Mouse (Mus musculus) embryonic fibroblast, embryonic 13.5 days (primary cell): ENCODE measurements at regions not wholly inside any gene's neighbourhood (a gene's known extent, or its start where the extent isn't known, plus 50 kb on each side); places are given as distances from the start of the nearest gene placed in this dataset.

Experiments used
- H3K27ac ChIP-seq: 2 replicates; pipeline ENCODE4 v1.5.1; 2012; ENCODE audit warnings: low read length, control low read depth, inconsistent platforms; ENCODE audit not compliant: insufficient read depth
- H3K4me1 ChIP-seq: 2 replicates; pipeline ENCODE4 v1.6.1; 2011; ENCODE audit warnings: low read length; ENCODE audit not compliant: control insufficient read depth, insufficient read depth
- H3K4me3 ChIP-seq: 2 replicates; pipeline ENCODE4 v1.5.1; 2011; ENCODE audit warnings: mild to moderate bottlenecking, control low read depth, low read length; ENCODE audit not compliant: insufficient read depth
- CTCF ChIP-seq: IDR thresholded peaks from 2 replicates; pipeline ENCODE4 v1.5.1; 2011; ENCODE audit warnings: mild to moderate bottlenecking, control low read depth, low read length, moderate library complexity, borderline replicate concordance; ENCODE audit not compliant: insufficient read depth
- POLR2A ChIP-seq: IDR thresholded peaks from 2 replicates; pipeline ENCODE4 v1.6.1; 2011; ENCODE audit warnings: low read depth, mild to moderate bottlenecking, control low read depth, low read length, moderate library complexity

GRCm38 (mm10) chr2:147647506-147647905 is 285.8 kb downstream of the Pax1 start:
- no peak for TF ChIP-seq CTCF
- no peak for TF ChIP-seq POLR2A
- Histone ChIP-seq H3K27ac (no peak overlapping the region), H3K4me3 (no peak overlapping the region), H3K4me1 (no peaks in the 10 kb centered on the region)

- no peak overlapping the region for H3K27ac ChIP-seq
- TF ChIP-seq POLR2A (no peak), CTCF (no peak)
- H3K4me3 ChIP-seq = no peak overlapping the region
- H3K4me1 ChIP-seq = no peaks in the 10 kb centered on the region
Observed at GRCm38 (mm10) chr2:147637882-147638281, 276.2 kb downstream of the Pax1 start.

GRCm38 (mm10) chr2:147632737-147633136 is 271.0 kb downstream of the Pax1 start:
- no peak for TF ChIP-seq CTCF
- TF ChIP-seq POLR2A = no peak
- H3K4me3 ChIP-seq = no peak overlapping the region
- H3K27ac ChIP-seq = no peak overlapping the region
- H3K4me1 ChIP-seq = no peaks in the 10 kb centered on the region

GRCm38 (mm10) chr2:147629716-147630115 is 268.0 kb downstream of the Pax1 start:
- TF ChIP-seq CTCF = no peak
- TF ChIP-seq POLR2A = no peak
- Histone ChIP-seq H3K4me1 (no peaks in the 10 kb centered on the region), H3K27ac (no peak overlapping the region), H3K4me3 (no peak overlapping the region)

- H3K27ac ChIP-seq = no peak overlapping the region
- H3K4me3 ChIP-seq = no peak overlapping the region
- H3K4me1 ChIP-seq = no peaks in the 10 kb centered on the region
- TF ChIP-seq POLR2A (no peak), CTCF (no peak)
Observed at GRCm38 (mm10) chr2:147627096-147627495, 265.4 kb downstream of the Pax1 start.

- no peak overlapping the region for H3K27ac ChIP-seq
- no peaks in the 10 kb centered on the region for H3K4me1 ChIP-seq
- no peak overlapping the region for H3K4me3 ChIP-seq
- no peak for TF ChIP-seq POLR2A
- TF ChIP-seq CTCF = no peak
Observed at GRCm38 (mm10) chr2:147623116-147623515, 261.4 kb downstream of the Pax1 start.

- H3K4me3 ChIP-seq = no peak overlapping the region
- H3K27ac ChIP-seq = no peak overlapping the region
- TF ChIP-seq POLR2A (no peak), CTCF (no peak)
- no peaks in the 10 kb centered on the region for H3K4me1 ChIP-seq
Observed at GRCm38 (mm10) chr2:147617849-147618248, 256.1 kb downstream of the Pax1 start.

- no peak overlapping the region for H3K4me3 ChIP-seq
- TF ChIP-seq CTCF (no peak), POLR2A (no peak)
- no peaks in the 10 kb centered on the region for H3K4me1 ChIP-seq
- H3K27ac ChIP-seq = no peak overlapping the region
Observed at GRCm38 (mm10) chr2:147610343-147610742, 248.6 kb downstream of the Pax1 start.

- no peak for TF ChIP-seq POLR2A
- TF ChIP-seq CTCF = no peak
- Histone ChIP-seq H3K27ac (no peak overlapping the region), H3K4me1 (no peaks in the 10 kb centered on the region), H3K4me3 (no peak overlapping the region)
Observed at GRCm38 (mm10) chr2:147601639-147602038, 239.9 kb downstream of the Pax1 start.

- no peaks in the 10 kb centered on the region for H3K4me1 ChIP-seq
- H3K4me3 ChIP-seq = no peak overlapping the region
- H3K27ac ChIP-seq = no peak overlapping the region
Observed at GRCm38 (mm10) chr2:147572413-147572812, 210.7 kb downstream of the Pax1 start.

GRCm38 (mm10) chr2:147561220-147561619 is 199.5 kb downstream of the Pax1 start:
- TF ChIP-seq CTCF (no peak), POLR2A (no peak)
- H3K4me3 ChIP-seq = no peak overlapping the region
- no peak overlapping the region for H3K27ac ChIP-seq
- H3K4me1 ChIP-seq = no peaks in the 10 kb centered on the region

More at GRCm38 (mm10) chr2:147572413-147572812, 210.7 kb downstream of the Pax1 start:
- TF ChIP-seq CTCF (no peak), POLR2A (no peak)
